Mouse (Mus musculus) midbrain, postnatal 0 days (tissue): Measurements from ENCODE around the gene Eefsec. TPM values are rescaled to one million over a fixed set of nuclear protein-coding genes. Genes with fewer than 3 reads are reported as not detected.
A peak's percentile ranks its signal among the peaks of the same experiment; 100 is the strongest.

Source experiments
- ATAC-seq: fragments of 200-750 bp; cut with Nextera tagmentation; 2 replicates; pipeline ENCODE4 v1.8.0; 2017; ENCODE audit warnings: moderate number of reproducible peaks, mild to moderate bottlenecking, moderate TSS enrichment, moderate library complexity; ENCODE audit not compliant: low FRiP score
- DNase-seq: peaks from one replicate; pipeline ENCODE4 v3.0.0-alpha.2; 2015; ENCODE audit warnings: low spot score
- H3K27ac ChIP-seq: fragments of 300-500 bp; sonication (generic); 2 replicates; pipeline ENCODE4 v1.5.1; 2014; ENCODE audit warnings: low read depth, mild to moderate bottlenecking, low read length, mixed read lengths
- H3K27me3 ChIP-seq: fragments of 300-500 bp; sonication (generic); 2 replicates; pipeline ENCODE4 v1.6.1; 2014; ENCODE audit warnings: low read length, control low read depth, mixed read lengths; ENCODE audit not compliant: insufficient read depth
- H3K36me3 ChIP-seq: fragments of 300-500 bp; sonication (generic); 2 replicates; pipeline ENCODE4 v1.6.1; 2014; ENCODE audit warnings: low read length, control low read depth, mixed read lengths; ENCODE audit not compliant: insufficient read depth
- H3K4me1 ChIP-seq: fragments of 300-500 bp; sonication (generic); 2 replicates; pipeline ENCODE4 v1.6.1; 2014; ENCODE audit warnings: mild to moderate bottlenecking, control low read depth, antibody characterized with exemption, low read length, mixed read lengths; ENCODE audit not compliant: insufficient read depth
- H3K4me2 ChIP-seq: fragments of 300-500 bp; sonication (generic); 2 replicates; pipeline ENCODE4 v1.6.1; 2014; ENCODE audit warnings: low read depth, mild to moderate bottlenecking, low read length, mixed read lengths; ENCODE audit not compliant: poor library complexity, severe bottlenecking
- H3K4me3 ChIP-seq: fragments of 300-500 bp; sonication (generic); 2 replicates; pipeline ENCODE4 v1.5.1; 2014; ENCODE audit warnings: low read depth, mild to moderate bottlenecking, low read length, moderate library complexity
- H3K9ac ChIP-seq: fragments of 300-500 bp; sonication (generic); replicated peaks from 2 replicates; pipeline ENCODE4 v1.6.1; 2014; ENCODE audit warnings: mild to moderate bottlenecking, low read length, moderate library complexity, mixed read lengths; ENCODE audit not compliant: poor library complexity, severe bottlenecking
- H3K9me3 ChIP-seq: fragments of 300-500 bp; sonication (generic); 2 replicates; pipeline ENCODE4 v1.6.1; 2016; ENCODE audit warnings: low read length, control low read depth
- CTCF ChIP-seq: IDR thresholded peaks from 2 replicates; pipeline ENCODE4 v1.5.1; 2016; ENCODE audit warnings: antibody characterized with exemption, mild to moderate bottlenecking
- WGBS: fragments of 180-500 bp; shearing (Covaris S2); extraction: QIAGEN DNeasy Blood & Tissue Kit; methylation state at CpG from one replicate; pipeline ENCODE4 v1.1.7; 2014; 5-methylcytosine and 5-hydroxymethylcytosine counted together
- polyA plus RNA-seq: library from polyadenylated mRNA; unstranded; fragments of >200 nt; fragmentation: Nextera tagmentation; extraction: Ambion mirVana; gene quantifications from 2 replicates; pipeline ENCODE4 v1.2.1, GENCODE M21; 2015
- total RNA-seq: library from RNA; depleted of rRNA; stranded (reverse); fragments of >200 nt; gene quantifications from 2 replicates; pipeline ENCODE4 v1.2.3, GENCODE M21; 2014

Eefsec gene
- total and polyA plus RNA-seq, 2 experiments from 2014 or later: 24.4 to 26.8 TPM

- no peak overlapping the region for H3K4me3 ChIP-seq
- no peaks in the 10 kb centered on the region for H3K9me3 ChIP-seq
- WGBS: 72% methylated on average over 8 of the region's 8 CpGs
- H3K36me3 ChIP-seq: peaks cover 56% of the 10 kb centered on the region
- ATAC-seq: peak; percentile 80
- H3K27me3 ChIP-seq: no peaks in the 10 kb centered on the region
- peak; percentile 94 for DNase-seq
- H3K9ac ChIP-seq: no peak overlapping the region
- no peak overlapping the region for H3K27ac ChIP-seq
- H3K4me2 ChIP-seq: no peak overlapping the region
- H3K4me1 ChIP-seq: no peaks in the 10 kb centered on the region
- TF ChIP-seq CTCF: peak; percentile 80
Measured at GRCm38 (mm10) chr6:88486893-88487292, 40.6 kb upstream of the Eefsec start.

DNA sequence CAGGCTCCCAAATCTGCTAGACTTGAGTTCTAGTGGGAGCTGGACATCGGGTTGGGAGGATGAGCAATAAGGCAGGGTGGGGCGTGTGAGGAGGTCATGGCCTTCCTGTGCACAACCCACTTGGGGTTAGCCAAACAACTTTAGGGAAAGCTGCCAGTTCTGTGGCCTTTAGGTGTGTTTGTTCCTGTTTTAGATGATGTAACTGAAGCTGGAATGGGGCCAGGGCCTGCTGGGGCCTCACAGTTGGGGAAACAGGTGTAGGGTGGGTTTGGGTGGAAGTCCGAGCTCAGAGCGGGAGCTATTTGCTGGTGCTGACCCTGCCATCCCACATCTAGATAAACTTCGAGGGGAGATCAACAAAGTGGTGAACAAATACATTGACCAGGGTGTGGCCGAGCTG lies 39.0 kb upstream of the Eefsec start:
- 93% methylated on average over 6 of the region's 6 CpGs for WGBS
- DNase-seq (no peak), ATAC-seq (no peak)
- no peak overlapping the region for H3K4me2 ChIP-seq
- no peak for TF ChIP-seq CTCF
- H3K27ac ChIP-seq: no peak overlapping the region
- no peaks in the 10 kb centered on the region for H3K4me1 ChIP-seq
- no peaks in the 10 kb centered on the region for H3K27me3 ChIP-seq
- no peak overlapping the region for H3K9ac ChIP-seq
- H3K36me3 ChIP-seq: peaks cover 64% of the 10 kb centered on the region
- H3K9me3 ChIP-seq: no peaks in the 10 kb centered on the region
- no peak overlapping the region for H3K4me3 ChIP-seq

DNA sequence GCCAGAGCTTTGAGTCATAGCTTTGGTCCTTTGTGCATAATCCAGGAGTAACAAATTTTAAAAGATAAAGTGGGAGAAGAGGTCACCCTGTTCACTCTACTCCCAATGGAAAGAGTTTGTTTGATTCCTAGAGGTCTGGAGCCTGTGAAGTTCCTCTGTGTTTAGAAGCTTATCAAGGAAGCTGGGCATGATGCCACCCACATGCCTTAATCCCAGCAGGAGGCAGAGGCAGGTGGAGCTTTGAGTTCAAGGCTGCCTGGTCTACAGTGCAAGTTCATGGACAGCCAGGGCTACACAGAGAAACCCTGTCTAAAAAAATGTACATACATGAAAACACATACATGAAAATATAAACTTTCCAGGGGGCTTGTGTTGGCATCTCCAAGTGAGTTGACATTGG lies 37.6 kb upstream of the Eefsec start:
- ATAC-seq: no peak
- no peak for DNase-seq
- Histone ChIP-seq H3K27ac (no peak overlapping the region), H3K4me3 (no peak overlapping the region), H3K27me3 (no peaks in the 10 kb centered on the region), H3K36me3 (peaks cover 79% of the 10 kb centered on the region), H3K4me2 (no peak overlapping the region), H3K9ac (no peak overlapping the region), H3K4me1 (no peaks in the 10 kb centered on the region), H3K9me3 (no peaks in the 10 kb centered on the region)
- no peak for TF ChIP-seq CTCF

- Histone ChIP-seq H3K4me1 (no peaks in the 10 kb centered on the region), H3K4me3 (no peak overlapping the region), H3K27ac (no peak overlapping the region), H3K27me3 (no peaks in the 10 kb centered on the region), H3K36me3 (peaks cover 79% of the 10 kb centered on the region), H3K9me3 (no peaks in the 10 kb centered on the region), H3K9ac (no peak overlapping the region), H3K4me2 (no peak overlapping the region)
- DNase-seq (peak; percentile 49), ATAC-seq (no peak)
- WGBS: 64% methylated on average over 7 of the region's 7 CpGs
- no peak for TF ChIP-seq CTCF
Measured at GRCm38 (mm10) chr6:88483111-88483510, 36.8 kb upstream of the Eefsec start.

DNA sequence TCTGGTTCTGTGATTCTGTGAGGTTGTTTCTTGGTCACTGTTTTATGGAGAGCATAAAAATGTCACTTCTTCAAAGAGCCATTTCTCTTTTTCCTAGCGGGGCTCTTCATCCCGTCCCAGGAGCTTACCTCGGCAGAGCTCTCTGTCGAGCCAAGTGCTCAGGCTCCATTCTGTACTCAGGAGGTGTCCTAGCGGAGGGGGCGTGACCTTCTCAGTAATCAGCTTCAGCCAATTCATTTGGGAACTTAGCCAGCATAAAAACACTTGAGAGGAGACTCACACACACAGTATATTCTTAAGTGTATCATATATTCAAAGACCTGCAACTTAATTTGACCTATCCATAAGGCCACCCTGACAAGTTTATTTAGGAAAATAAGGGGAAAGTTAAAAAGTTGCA lies 34.1 kb upstream of the Eefsec start:
- no peak overlapping the region for H3K9ac ChIP-seq
- H3K27me3 ChIP-seq: no peaks in the 10 kb centered on the region
- H3K4me3 ChIP-seq: no peak overlapping the region
- no peak for TF ChIP-seq CTCF
- DNase-seq (no peak), ATAC-seq (no peak)
- no peak overlapping the region for H3K27ac ChIP-seq
- peaks cover 70% of the 10 kb centered on the region for H3K36me3 ChIP-seq
- WGBS: 67% methylated on average over 6 of the region's 6 CpGs
- no peak overlapping the region for H3K4me2 ChIP-seq
- H3K9me3 ChIP-seq: no peaks in the 10 kb centered on the region
- no peaks in the 10 kb centered on the region for H3K4me1 ChIP-seq

DNA sequence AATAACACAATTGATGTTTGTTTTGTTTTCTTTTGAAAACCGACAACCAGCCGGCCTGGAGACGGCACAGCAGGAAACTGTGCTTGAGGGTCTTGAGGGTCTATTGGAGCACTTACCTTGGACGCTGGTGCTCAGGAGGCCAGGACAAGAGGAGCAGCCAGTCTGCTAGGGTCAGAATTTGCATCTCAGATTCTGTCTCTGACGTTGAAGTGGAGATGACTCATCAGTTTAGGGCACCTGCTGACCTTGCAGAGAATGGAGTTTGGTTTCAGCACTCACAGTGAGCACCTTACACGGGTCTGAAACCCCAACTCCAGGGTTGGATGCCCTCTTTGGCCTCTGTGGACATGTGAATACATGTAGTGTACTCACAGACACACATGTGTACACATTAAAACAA lies 23.5 kb upstream of the Eefsec start:
- peaks cover 56% of the 10 kb centered on the region for H3K36me3 ChIP-seq
- H3K4me1 ChIP-seq: peaks cover 3% of the 10 kb centered on the region; the same call in 1 of the 2 replicates
- H3K4me3 ChIP-seq: no peak overlapping the region
- no peak overlapping the region for H3K4me2 ChIP-seq
- H3K27ac ChIP-seq: no peak overlapping the region
- no peaks in the 10 kb centered on the region for H3K9me3 ChIP-seq
- H3K9ac ChIP-seq: no peak overlapping the region
- ATAC-seq: no peak
- no peaks in the 10 kb centered on the region for H3K27me3 ChIP-seq
- TF ChIP-seq CTCF: no peak
- WGBS: 76% methylated on average over 6 of the region's 6 CpGs
- DNase-seq: no peak
